Comparison of ENCODE assay signal across 15 mouse cellular contexts in the genomic region with DNA sequence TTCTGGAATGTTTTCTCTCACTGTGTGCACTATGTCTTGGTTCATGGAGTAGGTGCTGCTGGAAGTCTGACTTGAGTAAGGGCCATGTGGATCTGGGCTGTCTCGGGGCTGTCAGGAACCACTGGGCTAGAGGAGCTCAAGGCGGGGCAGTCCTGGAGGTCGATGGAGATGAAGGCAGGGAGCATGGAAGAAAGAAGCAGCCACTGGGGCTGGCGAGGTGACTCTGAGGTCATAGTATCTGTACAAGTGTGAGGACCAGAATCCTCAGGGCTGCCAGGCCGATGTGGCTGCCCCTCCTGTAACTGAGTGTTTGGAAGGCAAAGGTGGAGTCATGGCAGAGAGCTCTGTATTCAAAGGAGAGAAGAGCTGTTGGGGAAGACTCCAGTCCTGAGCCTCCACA. TPM values are rescaled to one million over a fixed set of nuclear protein-coding genes. Genes with fewer than 3 reads are reported as not detected.
"Had no signal": no experiment of that assay in that cellular context is flagged by ENCODE, and none has a peak within 500 bp of the region (broad histone marks: within the 10 kb centered on the region; RNA-seq: fewer than 3 reads in every experiment).

No protein-coding gene starts in this region.

- H3K27me3 ChIP-seq: midbrain, embryonic 13.5 days; midbrain, embryonic 15.5 days; neural tube, embryonic 13.5 days; neural tube, embryonic 15.5 days had no signal

- H3K4me2 ChIP-seq: lung, embryonic 14.5 days; midbrain, embryonic 13.5 days; midbrain, embryonic 15.5 days; neural tube, embryonic 13.5 days; neural tube, embryonic 15.5 days had no signal

- ATAC-seq: midbrain, embryonic 13.5 days; midbrain, embryonic 15.5 days had no signal

- H3K4me1 ChIP-seq: midbrain, embryonic 10.5 days; neural tube, embryonic 13.5 days; neural tube, embryonic 15.5 days had no signal

- H3K9me3 ChIP-seq: midbrain, embryonic 10.5 days; midbrain, embryonic 13.5 days; midbrain, embryonic 15.5 days; neural tube, embryonic 13.5 days; neural tube, embryonic 15.5 days had no signal

- H3K4me3 ChIP-seq: midbrain, embryonic 10.5 days; midbrain, embryonic 13.5 days; midbrain, embryonic 15.5 days; myocyte; neural tube, embryonic 13.5 days; neural tube, embryonic 15.5 days had no signal

- H3K27ac ChIP-seq: liver, embryonic 14.5 days; midbrain, embryonic 10.5 days; midbrain, embryonic 13.5 days; midbrain, embryonic 15.5 days; neural tube, embryonic 13.5 days; neural tube, embryonic 15.5 days had no signal

- DNase-seq: lung, adult 18-20 months; lung, embryonic 14.5 days; lung, postnatal 10 days; lung, postnatal 4 days; right cerebral cortex, postnatal 14 days; thymus, adult 18-20 months; thymus, postnatal 14 days; thymus, postnatal 36 days had no signal

- H3K9ac ChIP-seq: liver, embryonic 14.5 days; lung, embryonic 14.5 days; midbrain, embryonic 13.5 days; midbrain, embryonic 15.5 days; neural tube, embryonic 13.5 days; neural tube, embryonic 15.5 days had no signal

RNA-seq across cellular contexts. Expression of a gene that starts 37.7 kb away (rescaled TPM):
- polyA plus RNA-seq: myocyte had no signal
